Comparison of ENCODE assay signal across 21 mouse cellular contexts in genomic region chr1:64538837-64539367, GRCm38 (mm10).
"Had no signal": no experiment of that assay in that cellular context is flagged by ENCODE, and none has a peak within 500 bp of the region (broad histone marks: within the 10 kb centered on the region; RNA-seq: fewer than 3 reads in every experiment).

No protein-coding gene starts in this region.

- ATAC-seq: liver, postnatal 0 days had no signal

- DNase-seq: kidney, adult 8-10 months; kidney, postnatal 14 days; kidney, postnatal 4 days; left cerebral cortex, postnatal 4 days; liver, postnatal 0 days; lung, embryonic 14.5 days; lung, postnatal 14 days; lung, postnatal 4 days; midbrain, embryonic 14.5 days; right cerebral cortex, adult 18-20 months; right cerebral cortex, postnatal 14 days; right cerebral cortex, postnatal 4 days; thymus, postnatal 25 days had no signal

- H3K9ac ChIP-seq: kidney, embryonic 15.5 days; limb, embryonic 12.5 days; limb, embryonic 15.5 days; liver, embryonic 14.5 days; liver, postnatal 0 days; lung, embryonic 14.5 days; neural tube, embryonic 12.5 days; neural tube, embryonic 15.5 days; stomach, embryonic 15.5 days had no signal

- H3K27me3 ChIP-seq: kidney, embryonic 15.5 days; limb, embryonic 12.5 days; limb, embryonic 15.5 days; neural tube, embryonic 12.5 days; neural tube, embryonic 15.5 days; stomach, embryonic 15.5 days had no signal

- H3K27ac ChIP-seq: kidney, embryonic 15.5 days; limb, embryonic 12.5 days; limb, embryonic 15.5 days; liver, embryonic 14.5 days; neural tube, embryonic 12.5 days; neural tube, embryonic 15.5 days; stomach, embryonic 15.5 days had no signal

- H3K4me2 ChIP-seq: kidney, embryonic 15.5 days; limb, embryonic 12.5 days; limb, embryonic 15.5 days; liver, embryonic 11.5 days; lung, embryonic 14.5 days; neural tube, embryonic 12.5 days; neural tube, embryonic 15.5 days; stomach, embryonic 15.5 days had no signal

- H3K4me3 ChIP-seq: kidney, embryonic 15.5 days; limb, embryonic 12.5 days; limb, embryonic 15.5 days; neural tube, embryonic 12.5 days; neural tube, embryonic 15.5 days; stomach, embryonic 15.5 days had no signal

- H3K36me3 ChIP-seq: neural tube, embryonic 12.5 days; neural tube, embryonic 15.5 days; stomach, embryonic 15.5 days had no signal

- H3K9me3 ChIP-seq: kidney, embryonic 15.5 days; limb, embryonic 12.5 days; limb, embryonic 15.5 days; neural tube, embryonic 12.5 days; neural tube, embryonic 15.5 days; stomach, embryonic 15.5 days had no signal
